Mouse (Mus musculus) bone marrow macrophage, adult 2 months (primary cell): ENCODE measurements at regions not wholly inside any gene's neighbourhood (a gene's known extent, or its start where the extent isn't known, plus 50 kb on each side); places are given as distances from the start of the nearest gene placed in this dataset.

Source experiments
- H3K27ac ChIP-seq: 2 replicates; pipeline ENCODE4 v1.5.1; 2012; ENCODE audit warnings: low read depth, low read length; ENCODE audit not compliant: insufficient read depth
- H3K4me1 ChIP-seq: 2 replicates; pipeline ENCODE4 v1.6.1; 2012; ENCODE audit warnings: low read length; ENCODE audit not compliant: control insufficient read depth, insufficient read depth
- H3K4me3 ChIP-seq: 2 replicates; pipeline ENCODE4 v1.5.1; 2012; ENCODE audit warnings: mild to moderate bottlenecking, low read length, moderate library complexity; ENCODE audit not compliant: insufficient read depth
- CTCF ChIP-seq: IDR thresholded peaks from 2 replicates; pipeline ENCODE4 v1.5.1; 2012; ENCODE audit warnings: low read depth, mild to moderate bottlenecking, low read length, moderate library complexity
- POLR2A ChIP-seq: IDR thresholded peaks from 2 replicates; pipeline ENCODE4 v1.6.1; 2012; ENCODE audit warnings: mild to moderate bottlenecking, low read depth, low read length, borderline replicate concordance

DNA sequence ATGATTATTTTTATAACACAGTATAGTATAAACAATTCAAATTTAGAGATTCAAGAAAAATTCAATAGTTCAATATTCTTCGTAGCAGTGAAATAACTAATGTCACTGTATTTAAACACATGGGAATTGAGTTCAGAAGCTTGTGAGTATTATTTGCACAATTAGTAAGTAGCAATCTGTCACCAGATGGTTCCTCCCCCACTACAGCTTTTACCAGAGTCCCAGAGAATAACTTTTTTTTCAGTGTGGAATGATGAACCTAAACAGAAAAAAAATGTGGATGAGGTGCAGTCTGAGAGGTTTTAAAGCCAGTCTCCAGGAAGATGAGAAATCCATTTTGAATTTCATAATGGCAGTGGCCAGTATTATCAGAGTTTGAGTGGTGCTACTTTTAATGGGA lies 414.9 kb upstream of the C9orf72 start:
- no peak overlapping the region for H3K27ac ChIP-seq
- TF ChIP-seq POLR2A (no peak), CTCF (no peak)
- H3K4me3 ChIP-seq = no peak overlapping the region
- no peaks in the 10 kb centered on the region for H3K4me1 ChIP-seq

DNA sequence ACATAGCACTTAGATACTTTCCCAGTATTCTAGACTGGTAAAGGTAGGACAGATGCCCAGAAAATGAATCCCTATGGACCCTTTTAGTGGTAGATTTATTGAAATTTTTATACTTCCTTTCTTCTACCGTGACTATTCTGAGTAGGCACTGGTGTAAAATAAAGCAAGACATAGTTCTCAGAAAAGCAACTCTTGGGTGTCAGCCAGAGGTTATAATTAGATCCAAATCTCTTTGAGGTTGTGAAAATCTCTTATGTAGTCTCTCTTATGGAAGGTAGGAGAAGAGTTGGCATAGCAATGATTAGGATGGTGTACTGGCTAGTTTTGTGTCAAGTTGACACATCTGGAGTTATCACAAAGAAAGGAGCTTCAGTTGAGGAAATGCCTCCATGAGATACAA lies 380.2 kb upstream of the C9orf72 start:
- Histone ChIP-seq H3K4me1 (no peaks in the 10 kb centered on the region), H3K4me3 (no peak overlapping the region), H3K27ac (no peak overlapping the region)
- no peak for TF ChIP-seq POLR2A
- no peak for TF ChIP-seq CTCF

DNA sequence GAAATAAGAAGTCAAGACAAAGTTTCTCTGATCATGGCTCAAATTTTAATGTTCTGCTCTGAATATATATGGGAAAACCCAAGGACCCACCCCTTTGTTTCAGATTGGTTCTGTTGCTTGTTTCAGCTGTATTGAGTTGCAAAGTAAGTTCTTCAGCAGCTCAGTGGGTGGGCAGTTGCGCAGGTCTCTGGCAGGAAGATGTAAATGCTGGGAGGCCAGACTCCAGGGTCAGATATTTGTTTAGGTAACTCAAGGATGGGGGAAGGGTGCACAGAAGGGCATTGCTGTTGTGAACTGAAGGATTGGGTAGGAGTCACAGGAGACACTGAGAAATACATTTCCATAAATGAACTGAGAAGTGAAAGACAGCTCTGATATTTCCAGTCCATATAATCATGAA lies 352.1 kb upstream of the C9orf72 start:
- TF ChIP-seq POLR2A (no peak), CTCF (no peak)
- no peak overlapping the region for H3K27ac ChIP-seq
- H3K4me1 ChIP-seq = no peaks in the 10 kb centered on the region
- H3K4me3 ChIP-seq = no peak overlapping the region

DNA sequence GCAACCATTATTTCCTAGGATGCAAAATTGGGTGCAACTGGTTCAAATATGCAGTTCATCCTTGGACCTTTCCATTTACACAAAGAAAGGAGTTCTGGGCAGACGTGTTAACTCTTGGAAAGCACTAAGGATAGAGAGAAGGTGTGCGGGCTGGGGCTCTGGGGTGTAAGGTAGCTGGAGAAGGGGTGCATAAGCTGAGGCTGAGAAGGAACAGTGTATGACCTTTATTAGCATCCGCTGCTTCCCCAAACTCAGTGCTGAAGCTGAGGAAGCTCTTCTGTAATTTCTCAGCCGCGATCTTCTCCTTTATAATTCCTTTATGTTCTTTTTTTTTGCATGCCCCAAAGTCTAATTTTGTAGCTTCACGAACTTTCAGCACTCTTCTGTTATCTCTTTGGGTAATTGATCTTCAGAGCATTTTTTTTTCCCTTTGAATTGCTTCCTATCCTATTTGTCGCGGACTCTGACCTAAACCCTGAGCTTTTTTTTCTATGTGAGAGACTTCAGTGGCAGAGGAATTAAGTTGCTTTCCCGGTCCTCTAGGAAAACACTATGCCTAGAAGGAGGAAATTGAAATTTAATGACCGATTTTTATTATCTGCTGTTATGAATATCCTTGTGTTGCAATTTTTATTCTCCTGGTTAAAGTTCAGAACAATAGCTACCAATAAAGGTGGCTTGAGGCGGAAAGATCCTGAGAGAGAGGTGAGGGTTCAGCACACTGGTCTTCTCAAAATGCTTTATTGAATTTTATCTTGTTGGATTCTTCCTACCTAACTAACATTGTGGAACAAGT lies 349.4 kb upstream of the C9orf72 start:
- no peak overlapping the region for H3K4me3 ChIP-seq
- H3K4me1 ChIP-seq = no peaks in the 10 kb centered on the region
- H3K27ac ChIP-seq = no peak overlapping the region
- no peak for TF ChIP-seq POLR2A
- no peak for TF ChIP-seq CTCF

DNA sequence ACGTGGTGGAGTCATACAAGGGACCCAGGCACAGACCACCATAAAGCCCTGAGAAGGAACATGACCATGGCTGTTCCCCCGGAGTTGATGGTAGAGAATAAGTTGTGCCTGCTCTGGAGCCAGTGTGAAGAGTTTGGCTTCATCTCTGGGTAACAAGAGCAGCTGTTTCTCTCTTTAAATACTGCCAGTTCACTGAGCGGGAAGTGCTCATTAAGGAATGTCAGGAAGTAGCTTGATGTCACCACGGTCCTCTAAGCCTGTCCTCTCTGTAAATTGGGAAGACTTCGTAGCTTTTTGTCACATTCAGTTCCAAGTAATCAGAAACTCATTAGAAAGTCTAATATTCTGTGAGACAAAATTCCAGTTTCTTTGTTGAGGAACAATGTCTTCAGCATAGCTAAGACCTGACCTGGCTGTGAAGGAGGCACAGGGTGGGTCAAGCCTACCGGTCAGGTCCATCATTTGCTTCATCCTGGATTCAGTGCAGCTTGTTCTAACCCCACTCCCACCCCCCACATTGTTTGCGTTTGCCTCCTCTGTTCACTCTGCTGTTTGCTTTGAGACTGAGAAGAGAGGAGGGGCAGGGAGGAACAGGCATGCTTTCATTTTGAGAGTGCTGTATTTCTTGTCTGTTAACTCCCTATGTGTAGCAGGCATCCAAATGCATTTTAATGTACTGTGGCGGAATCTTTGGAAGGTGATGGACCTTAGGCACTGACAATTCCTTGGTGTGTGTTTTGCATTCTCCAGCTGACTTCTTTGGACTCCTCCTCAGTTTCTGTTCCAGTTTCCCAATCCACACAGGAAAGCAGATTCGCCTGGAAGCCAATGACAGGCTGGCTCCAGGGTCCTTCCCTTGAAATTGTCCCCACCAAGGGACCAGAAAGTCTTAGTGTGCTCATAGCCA lies 345.8 kb upstream of the C9orf72 start:
- TF ChIP-seq CTCF (no peak), POLR2A (no peak)
- no peak overlapping the region for H3K4me3 ChIP-seq
- H3K4me1 ChIP-seq = no peaks in the 10 kb centered on the region
- no peak overlapping the region for H3K27ac ChIP-seq

DNA sequence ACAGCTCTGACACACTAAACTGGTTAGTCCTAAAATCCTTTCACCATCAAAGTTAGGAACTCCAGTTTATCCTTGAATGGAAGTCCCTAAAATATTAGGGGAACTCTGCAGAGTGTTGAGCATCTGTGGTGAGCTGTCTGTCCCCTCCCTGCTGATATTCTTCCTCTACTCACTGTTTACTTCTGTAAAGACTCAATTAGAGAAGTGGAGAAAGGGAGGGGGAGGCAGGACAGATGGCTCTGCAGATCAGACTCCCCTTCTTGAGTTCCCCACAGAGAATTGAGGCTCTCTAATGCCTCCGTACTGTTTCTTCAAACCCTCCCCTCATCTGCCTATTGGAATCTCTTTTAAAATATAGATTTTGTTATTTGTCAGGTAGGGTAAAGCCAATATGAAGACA lies 335.3 kb upstream of the C9orf72 start:
- Histone ChIP-seq H3K4me3 (no peak overlapping the region), H3K27ac (no peak overlapping the region), H3K4me1 (no peaks in the 10 kb centered on the region)
- TF ChIP-seq POLR2A = no peak
- TF ChIP-seq CTCF = no peak

DNA sequence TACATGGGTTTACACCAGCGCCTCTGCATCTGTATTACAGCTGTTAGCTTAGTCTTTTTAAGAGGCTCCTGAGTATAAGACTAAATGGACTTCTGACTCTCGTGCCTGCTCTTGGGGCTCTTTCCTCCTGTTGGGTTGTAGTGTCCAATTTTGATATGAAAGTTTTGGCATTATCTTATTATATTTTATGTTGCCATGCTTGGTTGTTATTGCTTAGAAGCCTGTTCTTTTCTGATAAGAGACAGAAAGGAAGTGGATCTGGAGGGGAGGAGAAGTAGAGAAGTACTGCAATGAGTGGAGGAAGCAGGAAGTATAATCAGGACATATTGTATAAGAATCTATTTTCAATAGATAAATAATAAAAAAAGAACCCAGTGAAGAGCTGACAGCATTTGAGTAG lies 334.0 kb upstream of the C9orf72 start:
- TF ChIP-seq POLR2A = no peak
- no peak for TF ChIP-seq CTCF
- no peak overlapping the region for H3K4me3 ChIP-seq
- H3K4me1 ChIP-seq = no peaks in the 10 kb centered on the region
- H3K27ac ChIP-seq = no peak overlapping the region

DNA sequence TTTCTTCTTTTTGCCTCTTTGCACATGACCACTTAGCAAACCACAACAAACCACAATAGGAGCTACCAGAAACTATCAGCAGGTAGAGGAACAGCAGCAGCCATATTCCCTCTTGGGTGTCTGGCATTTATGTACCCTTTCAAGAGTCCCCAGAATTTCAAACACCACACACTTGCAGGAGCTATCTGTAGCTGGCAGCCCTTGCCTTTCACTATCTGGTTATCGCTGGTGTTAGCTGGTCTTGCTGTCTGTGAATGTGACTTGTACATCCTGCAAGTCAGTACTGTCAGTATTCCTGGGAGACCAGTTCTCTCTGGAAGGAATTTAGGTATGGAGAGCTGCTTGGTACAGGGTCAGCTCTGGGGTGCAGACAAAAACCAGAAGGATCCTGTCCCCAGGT lies 327.3 kb upstream of the C9orf72 start:
- no peak for TF ChIP-seq POLR2A
- no peak for TF ChIP-seq CTCF
- Histone ChIP-seq H3K4me3 (no peak overlapping the region), H3K27ac (no peak overlapping the region), H3K4me1 (peaks cover 15% of the 10 kb centered on the region)

DNA sequence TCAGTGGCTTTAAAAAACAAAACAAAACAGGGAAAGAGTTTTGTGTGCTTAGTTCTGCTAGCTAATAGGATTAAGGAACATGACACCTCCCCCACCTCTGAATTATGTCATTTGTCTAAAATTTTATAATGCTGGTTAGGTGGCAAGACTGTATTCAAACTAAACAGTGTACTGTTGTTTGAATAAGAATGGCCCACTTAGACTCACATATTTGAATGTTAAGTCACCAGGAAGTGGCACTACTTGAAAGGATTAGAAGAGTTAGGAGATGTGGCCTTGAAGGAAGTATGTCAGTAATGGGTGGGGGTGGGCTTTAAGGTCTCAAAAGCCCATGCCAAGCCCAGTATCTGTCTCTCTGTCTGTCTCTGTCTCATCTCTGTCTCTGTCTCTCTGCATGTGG lies 326.0 kb upstream of the C9orf72 start:
- no peak for TF ChIP-seq POLR2A
- no peak for TF ChIP-seq CTCF
- no peak overlapping the region for H3K4me3 ChIP-seq
- H3K4me1 ChIP-seq = peaks cover 15% of the 10 kb centered on the region
- H3K27ac ChIP-seq = peak overlapping the region; percentile 68
